Mouse (Mus musculus): ENCODE data around the gene Utrn. TPM values are rescaled to one million over a fixed set of nuclear protein-coding genes. Genes with fewer than 3 reads are reported as not detected.
"Not testable (repeated sequence)": the region's sequence is repeated elsewhere in the genome, so short reads cannot be mapped to it uniquely, and the experiment has no call there.

Gene Utrn
- total RNA-seq, 2 experiments from 2014 or later, result 61.6 to 61.7 TPM

DNA sequence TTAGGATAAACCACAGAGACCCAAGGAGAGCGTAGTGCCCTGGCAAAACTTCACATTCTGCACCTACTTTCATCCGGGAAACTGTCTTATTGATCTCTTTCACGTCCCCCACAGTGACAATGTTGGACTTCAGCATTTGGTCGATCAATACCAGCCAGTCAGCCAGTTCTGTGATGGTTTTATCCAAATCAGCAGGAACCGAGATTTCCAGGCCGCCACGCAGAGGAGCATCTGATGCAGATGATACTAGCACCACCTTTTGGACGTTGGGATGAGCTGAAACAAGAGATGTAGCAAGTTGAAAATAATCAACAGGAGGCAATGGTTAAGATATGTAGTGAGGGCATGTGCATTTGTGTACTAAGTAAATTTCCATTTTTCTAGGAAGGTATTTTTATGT is 225.8 kb downstream of the Utrn start:
- intact Hi-C loops (cut with DNase I), result no loop called here
- DNase-seq (ENCODE audit: low spot score in 2 of 2), result peak; percentile 9 to 13

- intact Hi-C loops (cut with DNase I), result no loop called here
- DNase-seq (ENCODE audit: low spot score in 2 of 2), result no peak
These were observed 229.5 kb downstream of the Utrn start for GRCm38 (mm10) chr10:12639638-12640037.

DNA sequence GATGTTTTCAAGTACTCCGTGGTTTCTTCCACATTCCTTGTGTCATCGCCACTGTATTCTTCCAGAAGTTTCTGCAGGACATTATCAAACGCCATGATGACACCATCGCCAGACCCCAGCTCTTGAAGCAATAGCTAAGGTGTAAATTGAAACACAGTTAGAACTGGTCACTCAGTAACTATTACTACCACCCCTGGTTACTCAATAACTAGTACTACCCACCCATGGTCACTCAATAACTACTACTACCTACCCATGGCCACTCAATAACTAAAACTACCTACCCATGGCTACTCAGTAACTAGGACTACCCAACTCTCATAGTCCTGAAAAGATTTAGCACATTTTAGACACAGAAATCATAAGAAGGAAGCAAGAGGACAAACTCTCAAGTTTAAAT is 235.2 kb downstream of the Utrn start:
- DNase-seq (ENCODE audit: low spot score in 2 of 2), result no peak
- intact Hi-C loops (cut with DNase I), result no loop called here

DNA sequence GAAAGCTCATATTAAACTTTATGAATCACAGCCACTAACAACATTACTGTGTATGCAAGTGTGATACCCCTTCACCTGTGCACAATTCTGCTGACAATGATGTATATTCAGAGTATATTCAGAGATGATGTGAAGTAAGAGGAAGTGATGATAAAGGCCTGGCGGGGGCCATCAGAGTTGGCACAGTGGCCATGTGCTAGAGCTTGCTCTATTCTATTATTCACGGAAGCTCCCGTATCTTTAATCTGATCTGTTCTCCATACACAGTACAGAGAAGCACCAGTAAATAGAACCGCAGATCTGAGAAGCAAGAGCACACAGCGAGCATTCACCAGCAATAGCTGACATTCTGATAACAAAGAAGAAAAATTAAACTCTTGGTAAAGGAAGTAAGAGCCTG is 238.2 kb downstream of the Utrn start:
- DNase-seq (ENCODE audit: low spot score in 2 of 2), result no peak
- intact Hi-C loops (cut with DNase I), result no loop called here

DNA sequence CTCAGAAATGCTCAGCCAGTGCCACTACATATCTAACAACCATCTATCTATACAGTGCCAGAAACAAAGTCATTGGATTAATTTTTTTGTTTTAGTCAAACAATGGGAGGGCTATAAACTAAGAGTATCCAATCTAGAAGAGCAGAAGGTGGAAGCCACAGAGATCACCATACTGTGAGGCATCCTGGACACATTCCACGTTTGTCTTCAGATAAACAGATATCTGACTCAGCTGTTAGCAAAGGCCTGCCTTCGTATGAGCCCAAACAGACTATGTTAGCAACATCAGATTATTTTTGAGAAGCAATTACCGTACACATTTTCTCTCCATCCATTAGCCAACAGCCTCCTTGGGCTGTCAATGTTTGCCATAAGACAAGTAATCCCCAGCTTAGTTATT is 250.8 kb downstream of the Utrn start:
- intact Hi-C loops (cut with DNase I), result no loop called here

DNA sequence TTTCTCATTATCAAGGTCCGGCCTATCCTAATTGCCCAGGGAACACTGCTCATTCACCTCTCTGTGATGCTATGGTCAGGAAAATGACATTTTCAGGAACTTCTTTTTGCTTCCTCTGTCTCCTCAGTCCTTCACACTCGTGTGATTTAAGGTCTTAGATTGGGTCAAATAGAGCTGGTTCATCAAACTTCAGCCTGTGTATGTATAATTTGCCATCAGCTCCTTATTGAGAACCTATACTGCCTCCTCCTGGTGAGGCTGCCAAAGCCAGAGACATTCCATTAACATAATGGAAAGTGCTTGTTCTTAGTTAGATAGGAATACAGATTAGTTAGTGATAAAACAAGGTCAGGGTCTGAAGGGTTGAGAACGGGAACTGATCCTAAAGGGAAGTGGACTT is 253.4 kb downstream of the Utrn start:
- DNase-seq (ENCODE audit: low spot score in 2 of 2), result no peak
- intact Hi-C loops (cut with DNase I), result loop anchor here (2.0 kb wide), 2 partner anchors 609 to 1165 kb away; no protein-coding TSS in a partner anchor

More for the DNA sequence above, 250.8 kb downstream of the Utrn start:
- DNase-seq (ENCODE audit: low spot score in 2 of 2), result no peak

DNA sequence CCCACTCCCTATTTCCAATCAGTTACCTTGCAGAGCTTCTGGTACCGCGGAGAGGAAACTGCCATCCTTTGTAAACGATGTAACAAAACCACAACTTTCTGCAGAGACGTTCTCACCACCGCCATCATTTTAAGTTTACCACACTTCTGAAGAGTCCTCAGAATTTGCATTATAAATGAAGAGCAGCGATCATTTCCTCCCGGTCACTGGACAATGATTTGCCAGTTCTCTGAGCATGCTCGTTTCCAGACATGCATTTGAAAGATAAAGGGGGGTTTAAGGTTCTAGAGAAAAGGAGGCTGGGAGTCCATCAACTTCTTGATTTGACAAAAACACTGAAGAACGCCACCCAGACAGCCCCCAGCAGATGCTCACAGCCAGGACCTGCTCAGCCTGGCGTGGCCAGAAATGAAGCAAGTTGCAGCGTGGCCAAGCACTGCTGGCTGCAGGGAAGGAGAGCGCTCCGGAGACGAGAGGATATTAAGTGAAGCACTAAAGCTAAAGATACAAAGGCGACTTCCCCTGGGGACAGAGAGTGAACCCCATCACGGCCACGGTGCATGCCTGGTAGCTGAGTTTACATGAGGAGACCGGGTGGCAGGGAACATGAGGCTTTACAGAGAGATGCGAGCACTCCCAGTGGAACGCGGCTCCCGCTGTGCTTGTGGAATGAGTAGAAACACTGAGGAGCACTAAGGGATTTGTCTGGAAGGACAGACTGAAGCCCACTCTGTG is 254.5 kb downstream of the Utrn start:
- intact Hi-C loops (cut with DNase I), result loop anchor here (2.0 to 5.0 kb wide), 5 partner anchors 397 to 1252 kb away; no protein-coding TSS in a partner anchor
- DNase-seq (ENCODE audit: low spot score in 2 of 2), result peak; percentile 60 to 61

DNA sequence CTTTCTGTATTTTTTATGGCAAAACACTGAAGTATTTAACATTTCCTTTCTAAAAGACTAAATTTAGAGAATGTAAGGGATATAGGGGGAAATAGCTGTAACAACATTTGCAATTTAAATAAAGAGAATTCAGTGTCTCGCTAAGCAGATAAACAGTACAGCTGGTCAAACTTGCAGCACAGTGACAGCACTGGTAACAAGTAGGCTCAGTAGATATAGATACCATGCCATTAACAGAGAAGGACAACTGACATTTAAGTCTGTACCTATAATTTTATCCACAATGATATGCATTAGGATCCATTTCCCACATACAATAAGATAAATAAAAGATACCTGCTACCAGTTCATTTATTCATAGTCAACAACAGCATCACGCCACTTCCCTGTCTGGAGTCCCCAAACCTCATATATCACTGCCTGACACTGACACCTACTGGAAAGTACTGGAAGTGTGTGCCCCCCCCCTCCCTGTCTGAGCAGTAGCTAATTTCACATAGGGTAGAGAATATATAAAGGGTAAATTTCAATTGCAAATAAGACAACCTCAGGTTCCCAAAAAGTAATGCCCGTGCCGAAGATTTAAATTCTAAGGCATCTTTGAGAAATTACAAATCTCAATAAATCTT is 256.8 kb downstream of the Utrn start:
- intact Hi-C loops (cut with DNase I), result loop anchor here (5.0 kb wide), 3 partner anchors 395 to 1250 kb away; no protein-coding TSS in a partner anchor
- DNase-seq (ENCODE audit: low spot score in 2 of 2), result peak; percentile 16 to 24

- intact Hi-C loops (cut with DNase I), result loop anchor here (5.0 kb wide), 3 partner anchors 393 to 1248 kb away; no protein-coding TSS in a partner anchor
- DNase-seq (ENCODE audit: low spot score in 2 of 2), result no peak
These were observed 259.3 kb downstream of the Utrn start for GRCm38 (mm10) chr10:12609896-12610295.

DNA sequence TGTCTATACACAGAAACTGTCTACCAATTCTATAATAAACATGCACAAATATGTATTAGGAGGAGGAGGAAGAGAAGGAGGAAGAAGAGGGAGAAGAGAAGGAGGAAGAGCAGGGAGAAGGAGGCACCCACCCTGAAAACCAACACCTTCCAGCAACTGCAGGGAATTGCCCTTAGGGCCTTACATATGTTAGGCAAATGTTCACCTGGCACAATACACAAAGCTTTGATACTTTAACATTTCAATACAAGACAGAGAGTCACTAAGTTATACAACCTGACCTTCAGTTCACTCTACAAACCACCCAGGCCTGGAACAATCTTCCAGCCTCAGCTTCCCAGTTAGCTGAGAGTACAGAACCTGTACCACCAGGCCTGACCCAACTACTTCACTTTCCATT is 260.5 kb downstream of the Utrn start:
- intact Hi-C loops (cut with DNase I), result no loop called here
- DNase-seq (ENCODE audit: low spot score in 2 of 2), result no peak

GRCm38 (mm10) chr10:12607180-12607579 is 262.0 kb downstream of the Utrn start:
- intact Hi-C loops (cut with DNase I); DNase-seq (ENCODE audit: low spot score in 2 of 2): not testable (repeated sequence)

- intact Hi-C loops (cut with DNase I), result no loop called here
- DNase-seq (ENCODE audit: low spot score in 2 of 2), result no peak
These were observed 273.8 kb downstream of the Utrn start for GRCm38 (mm10) chr10:12595379-12595778.

DNA sequence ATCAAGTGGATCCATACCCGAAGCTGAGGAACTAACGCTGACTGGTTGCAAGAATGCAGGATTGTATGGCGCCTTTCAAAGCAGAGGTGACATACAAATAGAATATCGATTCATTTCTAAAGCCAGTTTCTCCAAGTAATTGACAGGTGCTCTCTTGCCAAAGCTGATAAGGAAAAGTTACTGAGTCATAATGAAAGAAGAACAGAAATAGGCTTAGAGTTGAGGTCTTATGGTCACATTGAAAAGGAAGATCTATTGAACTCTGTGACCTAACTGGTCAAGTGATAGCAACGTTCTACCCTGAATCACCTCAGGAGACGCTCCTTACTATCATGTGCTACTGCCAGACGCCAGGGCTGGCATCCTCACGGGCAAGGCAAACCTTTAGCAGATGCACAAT is 274.2 kb downstream of the Utrn start:
- DNase-seq (ENCODE audit: low spot score in 2 of 2), result no peak
- intact Hi-C loops (cut with DNase I), result no loop called here

GRCm38 (mm10) chr10:12593071-12593470 is 276.1 kb downstream of the Utrn start:
- intact Hi-C loops (cut with DNase I), result no loop called here
- DNase-seq (ENCODE audit: low spot score in 2 of 2), result no peak

GRCm38 (mm10) chr10:12591946-12592345 is 277.2 kb downstream of the Utrn start:
- no peak for DNase-seq (ENCODE audit: low spot score in 2 of 2)

GRCm38 (mm10) chr10:12588051-12588450 is 281.1 kb downstream of the Utrn start:
- intact Hi-C loops (cut with DNase I), result no loop called here
- no peak for DNase-seq (ENCODE audit: low spot score in 2 of 2)

More at GRCm38 (mm10) chr10:12591946-12592345, 277.2 kb downstream of the Utrn start:
- intact Hi-C loops (cut with DNase I), result no loop called here

- intact Hi-C loops (cut with DNase I), result no loop called here
- DNase-seq (ENCODE audit: low spot score in 2 of 2), result no peak
These were observed 281.8 kb downstream of the Utrn start for GRCm38 (mm10) chr10:12587318-12587717.

GRCm38 (mm10) chr10:12586825-12587224 is 282.3 kb downstream of the Utrn start:
- intact Hi-C loops (cut with DNase I), result no loop called here
- no peak for DNase-seq (ENCODE audit: low spot score in 2 of 2)

DNA sequence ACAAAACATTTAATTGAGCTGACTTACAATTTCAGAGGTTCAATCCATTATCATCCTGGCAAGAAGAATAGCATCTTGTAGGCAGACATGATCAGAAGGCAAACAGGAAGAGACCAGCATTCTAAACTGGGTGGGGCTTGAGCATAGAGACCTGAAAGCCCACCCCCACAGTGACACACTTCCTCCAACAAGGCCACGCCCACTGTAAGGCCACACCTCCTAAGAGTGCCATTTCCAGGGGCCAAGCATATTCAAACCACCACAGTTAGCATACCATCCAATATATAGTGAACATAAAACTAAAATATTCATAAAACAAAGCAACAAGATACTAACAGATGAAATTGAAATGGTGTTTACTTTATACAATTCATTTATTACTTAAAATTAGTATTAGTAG is 283.0 kb downstream of the Utrn start:
- intact Hi-C loops (cut with DNase I), result no loop called here
- DNase-seq (ENCODE audit: low spot score in 2 of 2), result no peak

DNA sequence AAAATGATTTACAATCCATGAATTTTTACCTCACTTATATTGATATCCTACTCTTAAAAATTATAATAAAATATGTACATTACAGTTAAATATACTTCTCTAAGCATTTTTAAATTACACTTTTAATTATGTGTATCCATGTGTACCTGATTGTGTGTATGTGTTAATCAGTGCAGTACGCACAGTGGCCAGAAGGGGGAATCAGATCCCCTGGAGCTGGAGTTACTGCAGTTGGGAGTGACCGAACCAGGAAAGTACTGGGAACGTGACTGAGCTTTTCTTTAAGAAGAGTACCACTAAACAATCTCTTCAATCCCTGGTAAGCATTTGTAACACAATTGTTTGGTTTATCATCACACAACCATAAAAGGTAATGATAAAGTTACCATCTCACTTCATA is 285.7 kb downstream of the Utrn start:
- DNase-seq (ENCODE audit: low spot score in 2 of 2), result no peak
- intact Hi-C loops (cut with DNase I), result no loop called here

DNA sequence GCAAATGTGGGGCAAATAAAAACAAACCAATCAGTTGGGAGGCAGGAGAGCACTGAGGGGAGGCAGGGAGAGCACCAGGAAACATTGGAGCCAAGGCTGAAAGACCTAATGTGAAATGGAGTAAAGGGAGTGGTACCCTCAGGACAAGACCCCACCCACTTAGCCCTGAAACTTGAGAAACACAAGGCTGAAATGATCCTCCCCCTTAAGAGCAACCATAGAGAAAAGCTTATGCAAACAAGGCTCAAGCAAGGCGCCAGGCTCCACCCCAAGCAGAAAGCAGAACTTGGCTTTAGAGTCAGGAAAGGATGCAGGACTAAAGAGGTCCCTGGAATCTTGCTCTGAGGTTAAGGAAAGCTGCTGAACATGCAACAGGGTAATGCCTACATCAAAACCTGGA is 290.1 kb downstream of the Utrn start:
- intact Hi-C loops (cut with DNase I), result no loop called here
- DNase-seq (ENCODE audit: low spot score in 2 of 2), result no peak

Data from left cerebral cortex, postnatal 36 days (tissue).